Mouse (Mus musculus) intestine, embryonic 14.5 days (tissue): Measurements from ENCODE around the gene Foxg1. TPM values are rescaled to one million over a fixed set of nuclear protein-coding genes. Genes with fewer than 3 reads are reported as not detected.

Experiments used
- ATAC-seq: fragments of 200-750 bp; cut with Nextera tagmentation; replicated peaks from 2 replicates; pipeline ENCODE4 v1.8.0; 2017; ENCODE audit warnings: low read depth, moderate number of reproducible peaks, moderate TSS enrichment, moderate library complexity; ENCODE audit not compliant: low FRiP score, low TSS enrichment
- DNase-seq: peaks from one replicate; pipeline ENCODE4 v3.0.0-alpha.2; 2018; ENCODE audit warnings: low spot score
- H3K27ac ChIP-seq: fragments of 300-500 bp; sonication (generic); 2 replicates; pipeline ENCODE4 v1.5.1; 2014; ENCODE audit warnings: low read depth, mild to moderate bottlenecking, control low read depth
- H3K27me3 ChIP-seq: fragments of 300-500 bp; sonication (generic); replicated peaks from 2 replicates; pipeline ENCODE4 v1.6.1; 2014; ENCODE audit warnings: low read length, control low read depth; ENCODE audit not compliant: control insufficient read depth, insufficient read depth
- H3K36me3 ChIP-seq: fragments of 300-500 bp; sonication (generic); 2 replicates; pipeline ENCODE4 v1.6.1; 2014; ENCODE audit warnings: low read length, control low read depth; ENCODE audit not compliant: control insufficient read depth, insufficient read depth
- H3K4me1 ChIP-seq: fragments of 300-500 bp; sonication (generic); replicated peaks from 2 replicates; pipeline ENCODE4 v1.6.1; 2014; ENCODE audit warnings: low read length, control low read depth, mixed read lengths; ENCODE audit not compliant: control insufficient read depth, insufficient read depth
- H3K4me2 ChIP-seq: fragments of 300-500 bp; sonication (generic); 2 replicates; pipeline ENCODE4 v1.6.1; 2014; ENCODE audit warnings: low read length
- H3K4me3 ChIP-seq: fragments of 300-500 bp; sonication (generic); 2 replicates; pipeline ENCODE4 v1.5.1; 2014; ENCODE audit warnings: low read depth, low read length, control low read depth, mixed read lengths
- H3K9ac ChIP-seq: fragments of 300-500 bp; sonication (generic); 2 replicates; pipeline ENCODE4 v1.6.1; 2014; ENCODE audit warnings: mild to moderate bottlenecking, low read length
- H3K9me3 ChIP-seq: fragments of 300-500 bp; sonication (generic); 2 replicates; pipeline ENCODE4 v1.6.1; 2016; ENCODE audit warnings: low read length, control low read depth; ENCODE audit not compliant: control insufficient read depth
- WGBS: fragments of 180-500 bp; shearing (Covaris S2); extraction: QIAGEN DNeasy Blood & Tissue Kit; methylation state at CpG from one replicate; pipeline ENCODE4 v1.1.7; 2014; 5-methylcytosine and 5-hydroxymethylcytosine counted together
- polyA plus RNA-seq: library from polyadenylated mRNA; unstranded; fragments of >200 nt; fragmentation: Nextera tagmentation; extraction: Ambion mirVana; gene quantifications from 2 replicates; pipeline ENCODE4 v1.2.1, GENCODE M21; 2014

Gene Foxg1
- polyA plus RNA-seq, 1 experiment from 2014 or later, result not detected

DNA sequence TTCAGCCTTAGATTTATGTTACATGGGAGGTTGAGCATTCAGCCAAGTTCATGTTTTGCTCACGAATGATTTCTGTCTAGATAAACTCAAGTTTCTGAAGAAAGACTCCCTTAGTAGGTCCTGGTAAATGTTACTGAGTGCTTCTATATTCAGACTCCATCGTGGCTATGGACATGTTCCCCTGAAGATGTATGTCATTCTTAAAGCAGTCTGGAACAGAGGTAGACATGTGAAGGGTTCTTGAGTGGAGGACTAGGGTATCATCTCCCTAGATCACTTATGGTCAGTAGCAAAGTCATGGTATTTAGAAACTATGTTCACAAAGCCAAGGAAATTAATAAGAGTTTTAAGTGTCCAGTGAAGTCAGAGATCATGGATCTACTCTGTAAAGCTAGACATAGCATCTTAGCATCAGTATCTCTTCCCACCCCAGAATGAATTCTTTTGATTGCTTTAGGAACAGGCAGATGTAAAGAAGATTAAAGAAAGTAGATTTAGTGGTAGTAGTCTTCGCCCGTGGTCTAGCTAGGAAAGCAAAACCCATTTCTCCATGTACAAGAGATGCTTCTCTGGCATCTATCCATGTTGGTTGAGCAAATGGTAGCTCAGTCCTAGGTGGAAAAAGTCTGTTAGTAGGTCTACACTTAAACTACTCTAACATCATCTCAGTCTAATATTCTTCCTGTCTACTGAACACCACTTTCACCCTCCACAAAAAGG lies 15.1 kb downstream of the Foxg1 start:
- Histone ChIP-seq H3K4me2 (no peak overlapping the region), H3K27me3 (peaks cover 89% of the 10 kb centered on the region), H3K36me3 (no peaks in the 10 kb centered on the region), H3K27ac (no peak overlapping the region), H3K9ac (no peak overlapping the region), H3K4me1 (peaks cover 9% of the 10 kb centered on the region; the same call in 1 of the 2 replicates), H3K4me3 (no peak overlapping the region), H3K9me3 (no peaks in the 10 kb centered on the region)
- ATAC-seq, result no peak
- WGBS, result 24% methylated on average over 4 of the region's 4 CpGs
- DNase-seq, result no peak

DNA sequence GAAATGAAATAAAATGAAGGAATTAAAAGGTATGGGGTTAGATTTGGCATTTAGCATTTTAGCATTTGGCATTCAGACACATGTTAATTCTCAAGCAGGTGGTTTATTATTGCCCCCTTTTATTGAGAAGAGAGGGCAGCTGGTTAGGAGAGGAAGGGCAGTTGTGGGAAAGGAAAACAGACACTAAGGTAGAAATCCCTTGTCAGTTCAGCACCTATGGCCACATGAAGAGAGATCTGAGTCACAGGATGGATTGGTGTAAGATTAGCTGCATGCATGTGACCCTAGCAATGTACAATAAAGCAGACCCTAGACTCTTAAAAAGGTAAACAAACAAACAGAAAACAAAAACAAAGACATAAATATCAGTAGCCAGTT lies 15.7 kb downstream of the Foxg1 start:
- H3K36me3 ChIP-seq, result no peaks in the 10 kb centered on the region
- peaks cover 9% of the 10 kb centered on the region; the same call in 1 of the 2 replicates for H3K4me1 ChIP-seq
- peaks cover 89% of the 10 kb centered on the region for H3K27me3 ChIP-seq
- no peak overlapping the region for H3K4me2 ChIP-seq
- DNase-seq (no peak), ATAC-seq (no peak)
- H3K9me3 ChIP-seq, result no peaks in the 10 kb centered on the region
- no peak overlapping the region for H3K27ac ChIP-seq
- H3K9ac ChIP-seq, result no peak overlapping the region
- H3K4me3 ChIP-seq, result no peak overlapping the region

- ATAC-seq (no peak), DNase-seq (no peak)
- H3K27me3 ChIP-seq, result peaks cover 91% of the 10 kb centered on the region
- WGBS, result 16% methylated on average over 3 of the region's 3 CpGs
- H3K9ac ChIP-seq, result no peak overlapping the region
- no peaks in the 10 kb centered on the region for H3K9me3 ChIP-seq
- H3K4me3 ChIP-seq, result no peak overlapping the region
- no peak overlapping the region for H3K27ac ChIP-seq
- H3K4me2 ChIP-seq, result no peak overlapping the region
- H3K36me3 ChIP-seq, result no peaks in the 10 kb centered on the region
- peaks cover 9% of the 10 kb centered on the region; the same call in 1 of the 2 replicates for H3K4me1 ChIP-seq
Observed at GRCm38 (mm10) chr12:49398636-49399035, 16.2 kb downstream of the Foxg1 start.

DNA sequence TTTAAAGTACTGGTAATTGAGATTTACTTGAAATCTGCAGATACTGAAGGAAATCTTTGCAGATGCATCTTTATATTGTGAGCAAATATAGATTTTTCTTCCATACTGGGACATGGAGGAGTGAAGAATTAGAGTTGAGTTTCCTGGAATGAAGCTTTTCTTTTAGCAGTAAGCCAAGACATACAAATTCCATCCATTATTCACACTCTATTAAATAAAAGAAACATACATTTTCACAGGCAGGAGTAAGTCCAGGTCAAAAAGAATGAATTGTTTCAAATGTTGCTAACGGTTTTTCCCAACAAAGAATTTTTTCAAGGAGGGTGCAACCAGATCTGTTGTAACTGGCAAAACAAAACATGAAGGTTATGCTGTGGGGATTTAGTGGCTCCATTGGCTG lies 17.2 kb downstream of the Foxg1 start:
- Histone ChIP-seq H3K4me1 (peaks cover 9% of the 10 kb centered on the region; the same call in 1 of the 2 replicates), H3K4me2 (no peak overlapping the region), H3K36me3 (no peaks in the 10 kb centered on the region), H3K9ac (no peak overlapping the region), H3K27ac (no peak overlapping the region), H3K9me3 (no peaks in the 10 kb centered on the region), H3K27me3 (peaks cover 90% of the 10 kb centered on the region), H3K4me3 (no peak overlapping the region)
- DNase-seq (no peak), ATAC-seq (no peak)
- 5% methylated on average over 1 of the region's 1 CpGs for WGBS

- ATAC-seq (no peak), DNase-seq (no peak)
- Histone ChIP-seq H3K27ac (no peak overlapping the region), H3K36me3 (no peaks in the 10 kb centered on the region), H3K9me3 (no peaks in the 10 kb centered on the region), H3K9ac (no peak overlapping the region), H3K27me3 (peaks cover 90% of the 10 kb centered on the region), H3K4me1 (peaks cover 9% of the 10 kb centered on the region; the same call in 1 of the 2 replicates), H3K4me3 (no peak overlapping the region), H3K4me2 (no peak overlapping the region)
- WGBS, result 4% methylated on average over 9 of the region's 9 CpGs
Observed at GRCm38 (mm10) chr12:49400036-49400852, 17.8 kb downstream of the Foxg1 start.

GRCm38 (mm10) chr12:49400853-49401118 lies 18.3 kb downstream of the Foxg1 start:
- no peak for ATAC-seq

DNA sequence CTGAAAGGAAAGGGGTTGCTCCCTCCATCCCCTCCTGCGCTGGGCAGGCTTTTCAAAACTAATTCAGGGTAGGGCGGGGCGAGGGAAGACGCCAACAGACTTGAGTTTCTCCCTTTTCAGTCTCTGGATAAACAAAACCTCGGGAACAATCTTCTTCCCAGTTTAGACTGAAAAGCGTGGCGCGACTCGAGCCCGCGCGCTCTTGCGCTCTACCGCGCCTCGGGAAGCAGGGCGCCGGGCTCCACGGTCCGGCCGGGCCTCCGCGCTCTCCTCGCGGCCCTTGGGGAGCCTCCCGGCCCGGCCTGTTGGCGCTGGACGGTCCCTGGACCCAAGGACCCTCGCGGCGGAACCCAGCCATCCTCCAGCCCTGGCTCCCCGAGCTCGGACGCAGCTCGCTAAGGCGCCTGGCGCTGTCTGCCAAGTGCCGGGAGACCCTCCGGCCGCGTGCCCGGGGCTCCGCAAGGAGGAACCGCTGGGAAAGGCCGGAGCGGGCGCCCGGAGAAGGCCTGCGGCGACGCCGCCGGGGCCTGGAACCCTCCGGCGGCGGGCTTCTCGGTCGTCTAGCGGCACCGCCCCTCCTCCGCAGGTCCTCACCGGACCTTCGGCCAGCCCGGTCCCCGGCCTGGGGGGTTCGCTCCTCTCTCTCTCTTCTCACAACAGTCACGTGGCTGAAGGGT lies 18.8 kb downstream of the Foxg1 start:
- peaks cover 9% of the 10 kb centered on the region; the same call in 1 of the 2 replicates for H3K4me1 ChIP-seq
- no peak overlapping the region; the same call in 1 of the 2 replicates for H3K9ac ChIP-seq
- no peak overlapping the region for H3K27ac ChIP-seq
- 0 out of 2 replicates have a peak, but pooled peaks have one; percentile 50 for ATAC-seq
- no peaks in the 10 kb centered on the region for H3K36me3 ChIP-seq
- H3K4me3 ChIP-seq, result peak overlapping the region; percentile 23
- H3K9me3 ChIP-seq, result no peaks in the 10 kb centered on the region
- peak; percentile 68 for DNase-seq
- peaks cover 82% of the 10 kb centered on the region for H3K27me3 ChIP-seq
- peak overlapping the region; percentile 57 for H3K4me2 ChIP-seq
- WGBS, result under 1% methylated on average over 66 of the region's 68 CpGs

More at GRCm38 (mm10) chr12:49400853-49401118, 18.3 kb downstream of the Foxg1 start:
- no peaks in the 10 kb centered on the region for H3K9me3 ChIP-seq
- no peak overlapping the region for H3K27ac ChIP-seq
- under 1% methylated on average over 8 of the region's 8 CpGs for WGBS
- H3K36me3 ChIP-seq, result no peaks in the 10 kb centered on the region
- DNase-seq, result no peak
- peaks cover 9% of the 10 kb centered on the region; the same call in 1 of the 2 replicates for H3K4me1 ChIP-seq
- peak overlapping the region; percentile 23 for H3K4me3 ChIP-seq
- peaks cover 86% of the 10 kb centered on the region for H3K27me3 ChIP-seq
- peak overlapping the region; percentile 57 for H3K4me2 ChIP-seq
- H3K9ac ChIP-seq, result no peak overlapping the region

GRCm38 (mm10) chr12:49401796-49402130 lies 19.3 kb downstream of the Foxg1 start:
- Histone ChIP-seq H3K4me1 (peaks cover 9% of the 10 kb centered on the region; the same call in 1 of the 2 replicates), H3K9ac (no peak overlapping the region; the same call in 1 of the 2 replicates), H3K9me3 (no peaks in the 10 kb centered on the region), H3K36me3 (no peaks in the 10 kb centered on the region), H3K4me3 (peak overlapping the region; percentile 23), H3K4me2 (peak overlapping the region; percentile 57), H3K27ac (no peak overlapping the region), H3K27me3 (peaks cover 78% of the 10 kb centered on the region)
- DNase-seq (no peak), ATAC-seq (no peak)
- WGBS, result under 1% methylated on average over 5 of the region's 5 CpGs
